Mouse (Mus musculus) liver, embryonic 12.5 days (tissue): ENCODE data around the gene Akap2. TPM values are rescaled to one million over a fixed set of nuclear protein-coding genes. Genes with fewer than 3 reads are reported as not detected.

Source experiments
- ATAC-seq: fragments of 200-750 bp; cut with Nextera tagmentation; 2 replicates; pipeline ENCODE4 v1.8.0; 2017; ENCODE audit warnings: moderate number of reproducible peaks, mild to moderate bottlenecking, moderate library complexity
- H3K27ac ChIP-seq: fragments of 300-500 bp; sonication (generic); 2 replicates; pipeline ENCODE4 v1.5.1; 2016; ENCODE audit warnings: mild to moderate bottlenecking
- H3K27me3 ChIP-seq: fragments of 300-500 bp; sonication (generic); replicated peaks from 2 replicates; pipeline ENCODE4 v1.6.1; 2016; ENCODE audit warnings: mild to moderate bottlenecking, moderate library complexity
- H3K36me3 ChIP-seq: fragments of 300-500 bp; sonication (generic); 2 replicates; pipeline ENCODE4 v1.6.1; 2016; ENCODE audit warnings: mild to moderate bottlenecking, moderate library complexity
- H3K4me1 ChIP-seq: fragments of 300-500 bp; sonication (generic); 2 replicates; pipeline ENCODE4 v1.6.1; 2016
- H3K4me2 ChIP-seq: fragments of 300-500 bp; sonication (generic); 2 replicates; pipeline ENCODE4 v1.6.1; 2016; ENCODE audit warnings: mild to moderate bottlenecking, moderate library complexity
- H3K4me3 ChIP-seq: fragments of 300-500 bp; sonication (generic); 2 replicates; pipeline ENCODE4 v1.5.1; 2016; ENCODE audit warnings: mild to moderate bottlenecking, moderate library complexity
- H3K9ac ChIP-seq: fragments of 300-500 bp; sonication (generic); 2 replicates; pipeline ENCODE4 v1.6.1; 2016; ENCODE audit warnings: mild to moderate bottlenecking, moderate library complexity
- H3K9me3 ChIP-seq: fragments of 300-500 bp; sonication (generic); replicated peaks from 2 replicates; pipeline ENCODE4 v1.6.1; 2016; ENCODE audit warnings: mild to moderate bottlenecking, moderate library complexity
- WGBS: fragments of 180-500 bp; shearing (Covaris S2); methylation state at CpG from one replicate; pipeline ENCODE4 v1.1.7; 2016; ENCODE audit not compliant: insufficient replicate concordance; 5-methylcytosine and 5-hydroxymethylcytosine counted together
- polyA plus RNA-seq: library from polyadenylated mRNA; unstranded; fragments of >200 nt; fragmentation: Nextera tagmentation; extraction: Ambion mirVana; gene quantifications from 2 replicates; pipeline ENCODE4 v1.2.1, GENCODE M21; 2016

The Akap2 gene
- polyA plus RNA-seq, 1 experiment from 2014 or later: 1.7 TPM

- Histone ChIP-seq H3K27ac (no peak overlapping the region), H3K4me3 (no peak overlapping the region), H3K9me3 (no peaks in the 10 kb centered on the region), H3K4me2 (no peak overlapping the region), H3K36me3 (no peaks in the 10 kb centered on the region), H3K4me1 (peaks cover 18% of the 10 kb centered on the region), H3K27me3 (no peaks in the 10 kb centered on the region), H3K9ac (no peak overlapping the region)
- no peak for ATAC-seq
- WGBS: 57% methylated on average over 4 of the region's 4 CpGs
Observed at GRCm38 (mm10) chr4:57770185-57770823, 52.8 kb downstream of the Akap2 start.

- Histone ChIP-seq H3K4me3 (no peak overlapping the region), H3K27me3 (no peaks in the 10 kb centered on the region), H3K27ac (no peak overlapping the region), H3K4me2 (no peak overlapping the region), H3K9ac (no peak overlapping the region), H3K36me3 (no peaks in the 10 kb centered on the region), H3K4me1 (peaks cover 18% of the 10 kb centered on the region), H3K9me3 (no peaks in the 10 kb centered on the region)
- WGBS: 79% methylated on average over 2 of the region's 2 CpGs
- no peak for ATAC-seq
Observed at GRCm38 (mm10) chr4:57771558-57772219, 54.2 kb downstream of the Akap2 start.

GRCm38 (mm10) chr4:57772851-57773510 lies 55.5 kb downstream of the Akap2 start:
- 16% methylated on average over 11 of the region's 11 CpGs for WGBS

GRCm38 (mm10) chr4:57774517-57774916 lies 57.1 kb downstream of the Akap2 start:
- Histone ChIP-seq H3K4me2 (no peak overlapping the region), H3K27ac (no peak overlapping the region), H3K36me3 (no peaks in the 10 kb centered on the region), H3K4me3 (no peak overlapping the region), H3K9ac (no peak overlapping the region), H3K9me3 (no peaks in the 10 kb centered on the region), H3K27me3 (0 out of 2 replicates have a peak, but pooled peaks cover 4% of the 10 kb centered on the region), H3K4me1 (peaks cover 18% of the 10 kb centered on the region)
- ATAC-seq: no peak
- 19% methylated on average over 4 of the region's 4 CpGs for WGBS

More at GRCm38 (mm10) chr4:57772851-57773510, 55.5 kb downstream of the Akap2 start:
- H3K27me3 ChIP-seq: no peaks in the 10 kb centered on the region
- H3K4me3 ChIP-seq: no peak overlapping the region
- no peak overlapping the region for H3K4me2 ChIP-seq
- H3K36me3 ChIP-seq: no peaks in the 10 kb centered on the region
- H3K9ac ChIP-seq: no peak overlapping the region
- H3K4me1 ChIP-seq: peaks cover 18% of the 10 kb centered on the region
- no peaks in the 10 kb centered on the region for H3K9me3 ChIP-seq
- ATAC-seq: peak; percentile 40; the same call in 1 of the 2 replicates
- no peak overlapping the region for H3K27ac ChIP-seq

GRCm38 (mm10) chr4:57775582-57775981 lies 58.1 kb downstream of the Akap2 start:
- no peaks in the 10 kb centered on the region for H3K36me3 ChIP-seq
- peaks cover 18% of the 10 kb centered on the region for H3K4me1 ChIP-seq
- H3K4me3 ChIP-seq: no peak overlapping the region
- no peak for ATAC-seq
- H3K27me3 ChIP-seq: peaks cover 14% of the 10 kb centered on the region
- H3K9ac ChIP-seq: no peak overlapping the region
- no peak overlapping the region for H3K4me2 ChIP-seq
- no peaks in the 10 kb centered on the region for H3K9me3 ChIP-seq
- no peak overlapping the region for H3K27ac ChIP-seq

- H3K36me3 ChIP-seq: no peaks in the 10 kb centered on the region
- H3K4me1 ChIP-seq: peaks cover 14% of the 10 kb centered on the region
- WGBS: 32% methylated on average over 4 of the region's 4 CpGs
- no peak for ATAC-seq
- peaks cover 58% of the 10 kb centered on the region for H3K27me3 ChIP-seq
- H3K27ac ChIP-seq: no peak overlapping the region
- no peak overlapping the region for H3K9ac ChIP-seq
- H3K9me3 ChIP-seq: no peaks in the 10 kb centered on the region
- no peak overlapping the region for H3K4me3 ChIP-seq
- no peak overlapping the region for H3K4me2 ChIP-seq
Observed at GRCm38 (mm10) chr4:57780403-57780802, 62.9 kb downstream of the Akap2 start.

- Histone ChIP-seq H3K9me3 (no peaks in the 10 kb centered on the region), H3K9ac (no peak overlapping the region), H3K27me3 (peaks cover 58% of the 10 kb centered on the region)
Observed at GRCm38 (mm10) chr4:57780833-57781641, 63.6 kb downstream of the Akap2 start.

GRCm38 (mm10) chr4:57781994-57782393 lies 64.5 kb downstream of the Akap2 start:
- Histone ChIP-seq H3K4me1 (peaks cover 14% of the 10 kb centered on the region), H3K27me3 (peaks cover 58% of the 10 kb centered on the region), H3K36me3 (no peaks in the 10 kb centered on the region), H3K4me2 (peak overlapping the region; percentile 71), H3K27ac (no peak overlapping the region), H3K9ac (no peak overlapping the region), H3K9me3 (no peaks in the 10 kb centered on the region), H3K4me3 (peak overlapping the region; percentile 49)
- 1% methylated on average over 26 of the region's 26 CpGs for WGBS
- ATAC-seq: peak; percentile 83

More at GRCm38 (mm10) chr4:57780833-57781641, 63.6 kb downstream of the Akap2 start:
- Histone ChIP-seq H3K36me3 (no peaks in the 10 kb centered on the region), H3K4me2 (no peak overlapping the region), H3K27ac (no peak overlapping the region), H3K4me1 (peaks cover 14% of the 10 kb centered on the region), H3K4me3 (no peak overlapping the region)
- no peak for ATAC-seq
- WGBS: 13% methylated on average over 20 of the region's 20 CpGs

GRCm38 (mm10) chr4:57782549-57783390 lies 65.3 kb downstream of the Akap2 start:
- Histone ChIP-seq H3K36me3 (no peaks in the 10 kb centered on the region), H3K9me3 (no peaks in the 10 kb centered on the region), H3K4me1 (peaks cover 14% of the 10 kb centered on the region), H3K27me3 (peaks cover 58% of the 10 kb centered on the region), H3K4me2 (peak overlapping the region; percentile 71), H3K9ac (no peak overlapping the region), H3K4me3 (peak overlapping the region; percentile 49), H3K27ac (no peak overlapping the region)
- ATAC-seq: no peak
- WGBS: 5% methylated on average over 33 of the region's 33 CpGs

- H3K4me3 ChIP-seq: no peak overlapping the region
- no peaks in the 10 kb centered on the region for H3K36me3 ChIP-seq
- peaks cover 14% of the 10 kb centered on the region for H3K4me1 ChIP-seq
- no peak for ATAC-seq
- H3K4me2 ChIP-seq: no peak overlapping the region
- H3K9ac ChIP-seq: no peak overlapping the region
- no peaks in the 10 kb centered on the region for H3K9me3 ChIP-seq
- H3K27ac ChIP-seq: no peak overlapping the region
- peaks cover 58% of the 10 kb centered on the region for H3K27me3 ChIP-seq
- WGBS: 49% methylated on average over 9 of the region's 9 CpGs
Observed at GRCm38 (mm10) chr4:57783391-57783770, 65.9 kb downstream of the Akap2 start.
